Mouse (Mus musculus): ENCODE results near the gene Nadk2. TPM values are rescaled to one million over a fixed set of nuclear protein-coding genes. Genes with fewer than 3 reads are reported as not detected.

Gene Nadk2
- total RNA-seq, 1 experiment, result 48.3 TPM

- TF ChIP-seq CHD2 (IDR thresholded peaks at IDR 0.05; ENCODE audit: low read depth, low read length), result no peak
- TF ChIP-seq ZNF384 (IDR thresholded peaks at IDR 0.05; ENCODE audit: low read depth, low read length), result no peak
- TF ChIP-seq HCFC1 (IDR thresholded peaks at IDR 0.05; ENCODE audit: borderline replicate concordance, insufficient read depth, low read length), result no peak
- no peak for TF ChIP-seq MAFK (IDR thresholded peaks at IDR 0.05; ENCODE audit: insufficient read depth, low read depth, low read length)
- TF ChIP-seq ZC3H11A (IDR thresholded peaks at IDR 0.05; ENCODE audit: borderline replicate concordance, low read depth, low read length), result no peak
- Histone ChIP-seq H3K9me3 (ENCODE audit: control insufficient read depth, insufficient read depth, low read depth, low read length) (no peaks in the 10 kb centered on the region), H3K4me3 (ENCODE audit: insufficient read depth in 1 of 2, low read depth in 1 of 2, low read length in 2 of 2, poor library complexity in 1 of 2, severe bottlenecking in 1 of 2) (no peak overlapping the region), H3K4me1 (ENCODE audit: control insufficient read depth in 2 of 2, insufficient read depth in 2 of 2, low read length in 2 of 2, poor library complexity in 1 of 2) (peaks cover 3 to 18% of the 10 kb centered on the region in 2 experiments; a peak in 3 of 4 replicates), H3K9ac (ENCODE audit: insufficient read depth, low read depth, low read length, poor library complexity, severe bottlenecking) (no peak overlapping the region), H3K36me3 (ENCODE audit: control insufficient read depth, insufficient read depth, low read length, poor library complexity, severe bottlenecking) (peaks cover 5% of the 10 kb centered on the region; the same call in 1 of the 2 replicates), H3K27ac (ENCODE audit: insufficient read depth, low read depth, low read length, poor library complexity, severe bottlenecking) (no peak overlapping the region)
- in situ Hi-C loops (cut with MboI; ENCODE audit: low sequenced_read_pairs in 2 of 2, unreplicated experiment in 2 of 2), result no loop called here
- DNase-seq (ENCODE audit: low read depth, low spot score), result no peak
Observed at GRCm38 (mm10) chr15:9082753-9083152, 11.7 kb downstream of the Nadk2 start.

GRCm38 (mm10) chr15:9086813-9087212, 15.8 kb downstream of the Nadk2 start:
- DNase-seq (ENCODE audit: low read depth, low spot score), result no peak
- peak overlapping the region; percentile 38 for H3K9ac ChIP-seq (ENCODE audit: insufficient read depth, low read depth, low read length, poor library complexity, severe bottlenecking)
- peak overlapping the region in 1 of 2 experiments; percentile 11; a peak in 1 of 4 replicates for H3K4me3 ChIP-seq (ENCODE audit: insufficient read depth in 1 of 2, low read depth in 1 of 2, low read length in 2 of 2, poor library complexity in 1 of 2, severe bottlenecking in 1 of 2)
- H3K36me3 ChIP-seq (ENCODE audit: control insufficient read depth, insufficient read depth, low read length, poor library complexity, severe bottlenecking), result peaks cover 9% of the 10 kb centered on the region; the same call in 1 of the 2 replicates
- in situ Hi-C loops (cut with MboI; ENCODE audit: low sequenced_read_pairs in 2 of 2, unreplicated experiment in 2 of 2), result no loop called here
- no peaks in the 10 kb centered on the region for H3K9me3 ChIP-seq (ENCODE audit: control insufficient read depth, insufficient read depth, low read depth, low read length)
- peak overlapping the region; percentile 74 for H3K27ac ChIP-seq (ENCODE audit: insufficient read depth, low read depth, low read length, poor library complexity, severe bottlenecking)
- TF ChIP-seq ZC3H11A (IDR thresholded peaks at IDR 0.05; ENCODE audit: borderline replicate concordance, low read depth, low read length), result no peak
- peak; percentile 92 for TF ChIP-seq MAFK (IDR thresholded peaks at IDR 0.05; ENCODE audit: insufficient read depth, low read depth, low read length)
- H3K4me1 ChIP-seq (ENCODE audit: control insufficient read depth in 2 of 2, insufficient read depth in 2 of 2, low read length in 2 of 2, poor library complexity in 1 of 2), result peaks cover 8% of the 10 kb centered on the region in 2 experiments

DNA sequence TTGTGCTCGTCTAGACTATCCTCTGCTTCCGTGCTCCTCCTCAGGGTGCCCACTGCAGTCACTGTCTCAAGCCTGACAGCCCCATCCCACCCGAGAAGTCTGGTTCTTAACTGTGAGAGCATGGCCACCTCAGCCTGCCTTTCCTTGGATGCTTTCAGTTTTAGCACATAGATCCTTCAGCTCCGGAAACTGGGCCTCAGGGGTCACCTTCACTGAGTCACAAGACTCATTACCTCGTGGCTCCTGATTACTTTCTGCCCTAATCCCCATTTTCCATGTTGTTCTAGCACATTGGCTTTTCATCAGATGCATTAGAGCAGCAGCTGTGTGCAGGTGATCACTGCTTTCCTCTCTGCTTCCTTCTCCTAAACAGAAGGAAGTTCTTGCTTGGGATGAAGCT, 16.4 kb downstream of the Nadk2 start:
- Histone ChIP-seq H3K4me1 (ENCODE audit: control insufficient read depth in 2 of 2, insufficient read depth in 2 of 2, low read length in 2 of 2, poor library complexity in 1 of 2) (peaks cover 8% of the 10 kb centered on the region in 2 experiments), H3K9ac (ENCODE audit: insufficient read depth, low read depth, low read length, poor library complexity, severe bottlenecking) (no peak overlapping the region), H3K27ac (ENCODE audit: insufficient read depth, low read depth, low read length, poor library complexity, severe bottlenecking) (peak overlapping the region; percentile 74; the same call in 1 of the 2 replicates)

DNA sequence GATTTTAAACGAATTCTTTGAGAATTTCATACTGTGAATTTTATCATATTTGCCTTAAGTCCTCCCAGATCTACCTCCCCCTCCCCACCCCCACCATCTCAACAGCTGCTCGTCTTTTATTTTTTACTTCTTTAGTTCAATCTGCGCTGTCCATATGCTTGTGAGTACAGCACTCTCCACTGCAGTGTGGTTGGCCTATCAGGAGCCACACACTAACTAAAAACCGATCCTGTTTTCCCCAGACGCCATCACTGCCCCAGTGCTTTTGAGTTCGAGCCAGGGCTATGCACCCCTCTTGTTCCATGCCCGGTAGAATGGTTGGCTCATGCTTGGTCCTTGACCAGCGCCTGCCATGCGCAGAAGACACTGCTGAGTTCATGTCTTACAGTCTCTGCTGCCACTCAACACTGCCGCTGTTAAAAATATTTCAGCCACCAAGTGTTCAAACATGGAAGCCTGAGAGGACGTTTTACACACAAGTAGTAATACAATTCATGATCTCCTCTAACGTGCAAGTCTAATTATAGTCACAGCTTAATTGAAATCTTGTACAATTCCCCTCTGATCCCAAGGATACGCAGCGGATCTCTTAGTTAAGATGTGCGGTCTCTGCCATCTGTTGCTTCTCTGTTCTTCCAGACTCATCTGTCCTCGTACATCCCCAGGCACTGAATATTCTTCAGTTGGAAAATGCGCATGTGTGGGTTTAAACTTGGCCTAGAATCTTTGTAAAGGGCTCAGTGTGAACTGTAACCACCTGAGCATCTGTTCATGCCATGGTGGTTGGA, 17.0 kb downstream of the Nadk2 start:
- Histone ChIP-seq H3K36me3 (ENCODE audit: control insufficient read depth, insufficient read depth, low read length, poor library complexity, severe bottlenecking) (peaks cover 11% of the 10 kb centered on the region), H3K4me3 (ENCODE audit: insufficient read depth in 1 of 2, low read depth in 1 of 2, low read length in 2 of 2, poor library complexity in 1 of 2, severe bottlenecking in 1 of 2) (no peak overlapping the region), H3K4me1 (ENCODE audit: control insufficient read depth in 2 of 2, insufficient read depth in 2 of 2, low read length in 2 of 2, poor library complexity in 1 of 2) (peaks cover 8% of the 10 kb centered on the region in 2 experiments), H3K9me3 (ENCODE audit: control insufficient read depth, insufficient read depth, low read depth, low read length) (no peaks in the 10 kb centered on the region), H3K9ac (ENCODE audit: insufficient read depth, low read depth, low read length, poor library complexity, severe bottlenecking) (no peak overlapping the region), H3K27ac (ENCODE audit: insufficient read depth, low read depth, low read length, poor library complexity, severe bottlenecking) (no peak overlapping the region)
- no peak for DNase-seq (ENCODE audit: low read depth, low spot score)
- TF ChIP-seq MAFK (IDR thresholded peaks at IDR 0.05; ENCODE audit: insufficient read depth, low read depth, low read length) (no peak), ZC3H11A (IDR thresholded peaks at IDR 0.05; ENCODE audit: borderline replicate concordance, low read depth, low read length) (no peak), ZNF384 (IDR thresholded peaks at IDR 0.05; ENCODE audit: low read depth, low read length) (no peak), HCFC1 (IDR thresholded peaks at IDR 0.05; ENCODE audit: borderline replicate concordance, insufficient read depth, low read length) (no peak), CHD2 (IDR thresholded peaks at IDR 0.05; ENCODE audit: low read depth, low read length) (no peak)
- in situ Hi-C loops (cut with MboI; ENCODE audit: low sequenced_read_pairs in 2 of 2, unreplicated experiment in 2 of 2), result no loop called here

More for the DNA sequence above, 16.4 kb downstream of the Nadk2 start:
- no peak for TF ChIP-seq ZNF384 (IDR thresholded peaks at IDR 0.05; ENCODE audit: low read depth, low read length)
- TF ChIP-seq MAFK (IDR thresholded peaks at IDR 0.05; ENCODE audit: insufficient read depth, low read depth, low read length), result no peak
- TF ChIP-seq HCFC1 (IDR thresholded peaks at IDR 0.05; ENCODE audit: borderline replicate concordance, insufficient read depth, low read length), result no peak
- no peak for TF ChIP-seq ZC3H11A (IDR thresholded peaks at IDR 0.05; ENCODE audit: borderline replicate concordance, low read depth, low read length)
- no peak for TF ChIP-seq CHD2 (IDR thresholded peaks at IDR 0.05; ENCODE audit: low read depth, low read length)
- Histone ChIP-seq H3K4me3 (ENCODE audit: insufficient read depth in 1 of 2, low read depth in 1 of 2, low read length in 2 of 2, poor library complexity in 1 of 2, severe bottlenecking in 1 of 2) (no peak overlapping the region), H3K9me3 (ENCODE audit: control insufficient read depth, insufficient read depth, low read depth, low read length) (no peaks in the 10 kb centered on the region), H3K36me3 (ENCODE audit: control insufficient read depth, insufficient read depth, low read length, poor library complexity, severe bottlenecking) (peaks cover 9% of the 10 kb centered on the region; the same call in 1 of the 2 replicates)
- in situ Hi-C loops (cut with MboI; ENCODE audit: low sequenced_read_pairs in 2 of 2, unreplicated experiment in 2 of 2), result no loop called here
- DNase-seq (ENCODE audit: low read depth, low spot score), result no peak

Data from ES-E14 (cell line).